Mouse (Mus musculus): ENCODE results near the gene Gm37240. TPM values are rescaled to one million over a fixed set of nuclear protein-coding genes. Genes with fewer than 3 reads are reported as not detected.

Gm37240 gene
- polyA plus RNA-seq, 1 experiment from 2014 or later = 14.9 TPM

GRCm38 (mm10) chr3:85695056-85695455 lies 192.3 kb downstream of the Gm37240 start:
- H3K4me3 ChIP-seq = no peak overlapping the region
- no peak overlapping the region for H3K9ac ChIP-seq
- H3K27ac ChIP-seq = no peak overlapping the region
- H3K9me3 ChIP-seq = no peaks in the 10 kb centered on the region
- H3K4me1 ChIP-seq = no peaks in the 10 kb centered on the region
- no peak for ATAC-seq (ENCODE audit: insufficient number of reproducible peaks, low FRiP score, low TSS enrichment, low read depth)
- WGBS = 84% methylated on average over 3 of the region's 3 CpGs
- no peaks in the 10 kb centered on the region for H3K36me3 ChIP-seq
- H3K27me3 ChIP-seq = 0 out of 2 replicates have a peak, but pooled peaks cover 6% of the 10 kb centered on the region
- no peak overlapping the region for H3K4me2 ChIP-seq

GRCm38 (mm10) chr3:85693013-85693412 lies 194.3 kb downstream of the Gm37240 start:
- no peaks in the 10 kb centered on the region for H3K4me1 ChIP-seq
- H3K9me3 ChIP-seq = no peaks in the 10 kb centered on the region
- no peak overlapping the region for H3K9ac ChIP-seq
- H3K4me3 ChIP-seq = no peak overlapping the region
- no peak overlapping the region for H3K27ac ChIP-seq
- H3K36me3 ChIP-seq = no peaks in the 10 kb centered on the region
- no peak overlapping the region for H3K4me2 ChIP-seq
- H3K27me3 ChIP-seq = peaks cover 6% of the 10 kb centered on the region; the same call in 1 of the 2 replicates
- ATAC-seq (ENCODE audit: insufficient number of reproducible peaks, low FRiP score, low TSS enrichment, low read depth) = no peak
- 48% methylated on average over 3 of the region's 3 CpGs for WGBS

- 52% methylated on average over 4 of the region's 4 CpGs for WGBS
- Histone ChIP-seq H3K36me3 (no peaks in the 10 kb centered on the region), H3K9ac (no peak overlapping the region)
Measured at GRCm38 (mm10) chr3:85691134-85691533, 196.2 kb downstream of the Gm37240 start.

GRCm38 (mm10) chr3:85688341-85688740 lies 199.0 kb downstream of the Gm37240 start:
- WGBS = 87% methylated on average over 14 of the region's 14 CpGs

More at GRCm38 (mm10) chr3:85691134-85691533, 196.2 kb downstream of the Gm37240 start:
- no peak overlapping the region for H3K27ac ChIP-seq
- no peaks in the 10 kb centered on the region for H3K9me3 ChIP-seq
- no peak overlapping the region for H3K4me3 ChIP-seq
- no peak overlapping the region for H3K4me2 ChIP-seq
- H3K27me3 ChIP-seq = peaks cover 4% of the 10 kb centered on the region; the same call in 1 of the 2 replicates
- no peaks in the 10 kb centered on the region for H3K4me1 ChIP-seq
- ATAC-seq (ENCODE audit: insufficient number of reproducible peaks, low FRiP score, low TSS enrichment, low read depth) = no peak

GRCm38 (mm10) chr3:85685271-85685670 lies 202.0 kb downstream of the Gm37240 start:
- no peak overlapping the region for H3K9ac ChIP-seq
- no peak overlapping the region for H3K27ac ChIP-seq
- H3K9me3 ChIP-seq = no peaks in the 10 kb centered on the region
- no peaks in the 10 kb centered on the region for H3K36me3 ChIP-seq
- no peaks in the 10 kb centered on the region for H3K4me1 ChIP-seq
- no peak for ATAC-seq (ENCODE audit: insufficient number of reproducible peaks, low FRiP score, low TSS enrichment, low read depth)
- no peak overlapping the region for H3K4me3 ChIP-seq
- H3K4me2 ChIP-seq = no peak overlapping the region
- WGBS = 85% methylated on average over 8 of the region's 8 CpGs
- peaks cover 4% of the 10 kb centered on the region; the same call in 1 of the 2 replicates for H3K27me3 ChIP-seq

More at GRCm38 (mm10) chr3:85688341-85688740, 199.0 kb downstream of the Gm37240 start:
- no peaks in the 10 kb centered on the region for H3K9me3 ChIP-seq
- no peaks in the 10 kb centered on the region for H3K36me3 ChIP-seq
- no peaks in the 10 kb centered on the region for H3K4me1 ChIP-seq
- no peak overlapping the region for H3K9ac ChIP-seq
- ATAC-seq (ENCODE audit: insufficient number of reproducible peaks, low FRiP score, low TSS enrichment, low read depth) = no peak
- no peak overlapping the region for H3K4me3 ChIP-seq
- no peak overlapping the region for H3K4me2 ChIP-seq
- no peak overlapping the region for H3K27ac ChIP-seq
- peaks cover 4% of the 10 kb centered on the region; the same call in 1 of the 2 replicates for H3K27me3 ChIP-seq

GRCm38 (mm10) chr3:85683618-85684017 lies 203.7 kb downstream of the Gm37240 start:
- ATAC-seq (ENCODE audit: insufficient number of reproducible peaks, low FRiP score, low TSS enrichment, low read depth) = no peak
- Histone ChIP-seq H3K9ac (no peak overlapping the region), H3K4me3 (no peak overlapping the region), H3K36me3 (no peaks in the 10 kb centered on the region), H3K4me2 (no peak overlapping the region), H3K9me3 (no peaks in the 10 kb centered on the region), H3K4me1 (no peaks in the 10 kb centered on the region), H3K27me3 (0 out of 2 replicates have a peak, but pooled peaks cover 4% of the 10 kb centered on the region), H3K27ac (no peak overlapping the region)
- 80% methylated on average over 5 of the region's 5 CpGs for WGBS

- ATAC-seq (ENCODE audit: insufficient number of reproducible peaks, low FRiP score, low TSS enrichment, low read depth) = no peak
- WGBS = 76% methylated on average over 7 of the region's 7 CpGs
- no peaks in the 10 kb centered on the region for H3K4me1 ChIP-seq
- H3K27ac ChIP-seq = no peak overlapping the region
- no peak overlapping the region for H3K4me2 ChIP-seq
- no peak overlapping the region for H3K9ac ChIP-seq
- H3K36me3 ChIP-seq = no peaks in the 10 kb centered on the region
- H3K27me3 ChIP-seq = 0 out of 2 replicates have a peak, but pooled peaks cover 4% of the 10 kb centered on the region
- H3K9me3 ChIP-seq = no peaks in the 10 kb centered on the region
- H3K4me3 ChIP-seq = no peak overlapping the region
Measured at GRCm38 (mm10) chr3:85681136-85681535, 206.2 kb downstream of the Gm37240 start.

- ATAC-seq (ENCODE audit: insufficient number of reproducible peaks, low FRiP score, low TSS enrichment, low read depth) = no peak
- no peaks in the 10 kb centered on the region for H3K36me3 ChIP-seq
- H3K9ac ChIP-seq = no peak overlapping the region
- 89% methylated on average over 5 of the region's 5 CpGs for WGBS
- no peak overlapping the region for H3K4me2 ChIP-seq
- no peaks in the 10 kb centered on the region for H3K4me1 ChIP-seq
- no peak overlapping the region for H3K27ac ChIP-seq
- 0 out of 2 replicates have a peak, but pooled peaks cover 4% of the 10 kb centered on the region for H3K27me3 ChIP-seq
- no peak overlapping the region for H3K4me3 ChIP-seq
- no peaks in the 10 kb centered on the region for H3K9me3 ChIP-seq
Measured at GRCm38 (mm10) chr3:85679960-85680359, 207.4 kb downstream of the Gm37240 start.

- H3K27ac ChIP-seq = no peak overlapping the region
- no peaks in the 10 kb centered on the region for H3K36me3 ChIP-seq
- no peak overlapping the region for H3K4me2 ChIP-seq
- no peaks in the 10 kb centered on the region for H3K9me3 ChIP-seq
- 0 out of 2 replicates have a peak, but pooled peaks cover 4% of the 10 kb centered on the region for H3K27me3 ChIP-seq
- H3K9ac ChIP-seq = no peak overlapping the region
- ATAC-seq (ENCODE audit: insufficient number of reproducible peaks, low FRiP score, low TSS enrichment, low read depth) = no peak
- H3K4me1 ChIP-seq = no peaks in the 10 kb centered on the region
- 82% methylated on average over 8 of the region's 8 CpGs for WGBS
- H3K4me3 ChIP-seq = no peak overlapping the region
Measured at GRCm38 (mm10) chr3:85679312-85679933, 207.9 kb downstream of the Gm37240 start.

GRCm38 (mm10) chr3:85677952-85678351 lies 209.4 kb downstream of the Gm37240 start:
- Histone ChIP-seq H3K4me1 (no peaks in the 10 kb centered on the region), H3K9ac (no peak overlapping the region), H3K27me3 (no peaks in the 10 kb centered on the region), H3K36me3 (no peaks in the 10 kb centered on the region), H3K27ac (no peak overlapping the region), H3K9me3 (no peaks in the 10 kb centered on the region), H3K4me3 (no peak overlapping the region), H3K4me2 (no peak overlapping the region)
- 90% methylated on average over 3 of the region's 3 CpGs for WGBS
- ATAC-seq (ENCODE audit: insufficient number of reproducible peaks, low FRiP score, low TSS enrichment, low read depth) = no peak

- Histone ChIP-seq H3K9ac (no peak overlapping the region), H3K4me3 (no peak overlapping the region), H3K27ac (no peak overlapping the region), H3K4me1 (no peaks in the 10 kb centered on the region), H3K9me3 (no peaks in the 10 kb centered on the region), H3K36me3 (no peaks in the 10 kb centered on the region), H3K4me2 (no peak overlapping the region), H3K27me3 (no peaks in the 10 kb centered on the region)
- WGBS = 81% methylated on average over 8 of the region's 8 CpGs
- no peak for ATAC-seq (ENCODE audit: insufficient number of reproducible peaks, low FRiP score, low TSS enrichment, low read depth)
Measured at GRCm38 (mm10) chr3:85677133-85677532, 210.2 kb downstream of the Gm37240 start.

- Histone ChIP-seq H3K4me1 (no peaks in the 10 kb centered on the region), H3K4me3 (no peak overlapping the region), H3K27me3 (no peaks in the 10 kb centered on the region), H3K4me2 (no peak overlapping the region), H3K9ac (no peak overlapping the region), H3K27ac (no peak overlapping the region), H3K9me3 (no peaks in the 10 kb centered on the region), H3K36me3 (no peaks in the 10 kb centered on the region)
- ATAC-seq (ENCODE audit: insufficient number of reproducible peaks, low FRiP score, low TSS enrichment, low read depth) = no peak
- WGBS = 88% methylated on average over 6 of the region's 6 CpGs
Measured at GRCm38 (mm10) chr3:85669844-85670243, 217.5 kb downstream of the Gm37240 start.

Data from limb, embryonic 15.5 days (tissue).